Mouse (Mus musculus) lung, postnatal 25 days (tissue): ENCODE measurements around the gene Lmntd1.
"Not testable (repeated sequence)": the region's sequence is repeated elsewhere in the genome, so short reads cannot be mapped to it uniquely, and the experiment has no call there.

ENCODE experiments used
- DNase-seq: peaks from one replicate; pipeline ENCODE4 v3.0.0; 2022; ENCODE audit warnings: low spot score

Gene Lmntd1

DNA sequence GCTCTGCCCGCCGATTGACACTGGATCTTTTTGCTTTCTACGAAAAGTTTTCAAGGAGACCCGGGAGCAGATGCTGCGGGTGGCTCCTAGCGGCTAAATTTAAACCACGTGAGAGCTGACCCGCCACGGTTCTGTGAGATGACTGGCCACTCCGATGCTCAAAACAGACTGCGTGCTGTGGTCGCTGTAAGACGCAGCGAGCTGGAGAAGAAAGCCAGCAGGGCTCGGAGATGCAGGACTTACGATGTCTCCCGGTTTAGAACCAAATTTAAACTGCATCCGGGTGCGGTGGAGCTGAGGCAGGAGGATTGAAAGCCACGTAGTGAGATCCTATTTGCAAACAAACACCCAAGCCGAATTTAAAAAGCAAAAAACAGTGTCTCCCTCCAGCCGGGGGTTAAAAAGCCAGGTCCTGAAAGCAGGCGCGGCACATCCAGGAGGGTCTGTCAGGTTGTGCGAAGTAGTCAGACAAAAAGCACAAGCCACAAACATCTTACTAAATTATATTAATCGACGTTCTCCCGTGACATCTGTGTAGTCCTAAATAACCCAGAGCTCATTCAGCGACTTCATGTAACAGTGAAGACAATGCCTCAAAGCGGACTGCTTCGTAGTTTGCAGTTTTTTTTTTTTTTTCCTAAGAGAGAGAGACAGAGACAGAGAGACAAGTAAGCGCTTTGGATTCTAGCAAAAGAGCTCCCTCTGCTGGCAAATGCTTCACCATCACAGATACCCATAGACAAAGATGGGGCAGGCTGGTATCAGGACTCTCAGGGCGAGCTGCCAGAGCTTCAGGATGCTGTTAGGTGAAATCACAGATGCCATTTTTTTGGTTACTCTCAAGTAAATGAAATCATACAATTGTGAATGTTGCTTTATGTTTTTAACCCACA is 272.6 kb downstream of the Lmntd1 start:
- peak; percentile 93 for DNase-seq

GRCm38 (mm10) chr6:145340657-145341146 is 273.4 kb downstream of the Lmntd1 start:
- DNase-seq: peak; percentile 98

GRCm38 (mm10) chr6:145339956-145340656 is 274.0 kb downstream of the Lmntd1 start:
- peak; percentile 89 for DNase-seq

- peak; percentile 28 for DNase-seq
Measured at GRCm38 (mm10) chr6:145338571-145339294, 275.4 kb downstream of the Lmntd1 start.

DNA sequence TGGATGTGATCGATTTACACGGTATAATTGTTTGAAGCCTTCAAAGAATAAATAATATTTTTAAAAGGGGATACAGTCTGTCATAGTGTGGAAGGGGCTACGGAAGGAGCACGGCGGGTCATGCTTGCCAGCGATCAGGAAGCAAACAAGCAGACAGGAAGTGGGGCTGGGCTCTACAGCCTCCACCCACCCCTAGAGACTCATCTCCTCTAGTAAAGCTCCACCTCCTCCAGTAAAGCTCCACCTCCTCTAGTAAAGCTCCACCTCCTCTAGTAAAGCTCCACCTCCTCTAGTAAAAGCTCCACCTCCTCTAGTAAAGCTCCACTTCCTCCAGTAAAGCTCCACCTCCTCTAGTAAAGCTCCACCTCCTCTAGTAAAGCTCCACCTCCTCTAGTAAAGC is 276.6 kb downstream of the Lmntd1 start:
- DNase-seq: not testable (repeated sequence)

DNA sequence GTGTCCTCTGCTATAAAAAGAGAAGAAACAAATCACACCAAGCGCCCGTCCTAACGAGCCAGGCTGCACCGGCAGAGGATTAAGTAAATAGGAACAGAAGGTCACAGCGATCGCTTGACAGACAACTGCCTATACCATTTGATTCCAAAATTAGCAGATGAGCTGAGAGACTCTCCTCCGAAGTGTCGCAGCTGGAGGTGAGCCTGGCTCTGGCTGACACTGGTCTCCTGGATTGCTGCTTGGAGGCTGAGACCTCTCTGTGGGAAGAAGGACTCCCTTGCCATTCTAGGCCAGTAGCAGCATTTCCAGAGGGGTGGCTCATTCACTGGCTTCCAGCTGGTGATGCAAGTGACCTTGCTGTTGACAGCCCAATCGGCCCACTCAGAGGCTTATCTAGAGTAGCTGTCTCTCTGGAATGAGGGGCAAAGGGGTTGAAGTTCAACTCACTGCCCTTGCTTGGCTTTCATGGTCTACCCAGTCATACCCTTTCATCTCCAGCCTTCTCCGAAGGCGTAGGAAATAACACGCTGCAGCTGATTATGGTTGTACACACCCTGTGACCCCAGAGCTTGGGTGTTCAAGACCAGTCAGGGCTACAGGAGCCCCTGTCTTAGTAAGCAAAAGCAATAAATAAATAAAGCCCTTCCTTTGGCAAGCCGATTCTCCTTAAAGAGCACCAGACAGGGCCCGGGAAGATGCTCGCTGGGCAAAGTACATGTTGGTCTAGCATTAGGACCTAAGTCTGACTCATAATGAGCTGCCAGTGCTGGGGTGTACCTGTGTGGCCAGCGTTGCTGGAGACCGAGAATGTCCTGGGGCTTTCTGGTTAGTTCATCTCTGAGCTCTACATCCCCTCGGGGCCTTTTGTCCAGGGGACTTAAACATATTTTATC is 278.0 kb downstream of the Lmntd1 start:
- DNase-seq: no peak

- no peak for DNase-seq
Measured at GRCm38 (mm10) chr6:145334211-145334610, 279.9 kb downstream of the Lmntd1 start.

- DNase-seq: no peak
Measured at GRCm38 (mm10) chr6:145326141-145326806, 287.8 kb downstream of the Lmntd1 start.

GRCm38 (mm10) chr6:145325095-145325494 is 289.0 kb downstream of the Lmntd1 start:
- DNase-seq: no peak

DNA sequence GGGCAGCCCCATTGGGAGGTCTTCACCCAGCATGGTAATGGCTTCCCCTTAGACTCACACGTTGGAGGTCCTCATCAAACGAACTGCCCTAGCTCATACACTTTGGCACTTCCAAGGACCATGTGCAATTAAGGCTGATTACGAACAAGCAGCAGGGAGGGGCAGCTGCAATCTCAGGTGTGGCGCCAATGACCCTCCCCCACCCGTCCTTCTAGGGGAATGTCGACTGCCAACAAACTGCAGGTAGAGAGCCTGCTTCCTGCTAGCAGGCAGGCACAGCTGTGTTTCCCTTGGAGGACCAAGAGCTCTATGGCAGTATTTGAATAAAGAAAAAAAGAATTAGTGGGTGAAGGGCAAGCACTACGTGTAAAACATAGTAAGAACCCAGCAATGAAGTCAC is 289.6 kb downstream of the Lmntd1 start:
- DNase-seq: no peak

DNA sequence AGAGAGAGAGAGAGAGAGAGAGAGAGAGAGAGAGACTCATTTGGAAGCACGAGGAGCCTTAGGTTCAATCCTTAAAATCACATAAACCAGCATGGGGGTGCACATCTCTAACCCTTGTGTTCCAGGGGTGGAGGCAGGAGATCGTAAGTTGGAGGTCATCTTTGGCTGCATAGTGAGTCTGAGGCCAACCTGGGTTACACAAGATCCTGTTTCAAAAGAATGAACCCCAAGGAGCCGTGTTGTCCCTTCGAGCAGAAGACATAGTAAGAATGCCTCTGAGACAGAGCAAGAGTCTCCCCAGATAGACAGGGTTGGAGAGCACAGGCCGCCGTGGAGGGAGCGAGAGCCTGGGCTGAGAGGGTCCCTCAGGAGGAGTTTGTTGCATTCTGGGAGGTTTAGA is 291.9 kb downstream of the Lmntd1 start:
- DNase-seq: no peak

- DNase-seq: no peak
Measured at GRCm38 (mm10) chr6:145320156-145320555, 294.0 kb downstream of the Lmntd1 start.
